ENCODE assay signal across 8 mouse cellular contexts in genomic region chr4:155601091-155601996, GRCm38 (mm10). TPM values are rescaled to one million over a fixed set of nuclear protein-coding genes. Genes with fewer than 3 reads are reported as not detected.
DNase-seq lines count a peak whose midpoint lies in the region; ATAC-seq and TF ChIP-seq lines count a peak whose summit lies in the region.

TSS of gene Slc35e2 (plus strand) at chr4:155601416.

- peak; percentile 97 for DNase-seq in gastrocnemius, postnatal 10 days
- DNase-seq in induced T-regulatory cell, adult 2 months (ENCODE audit: low read depth) = peak; percentile 97
- DNase-seq in left cerebral cortex, adult 9 months (ENCODE audit: low spot score in 2 of 2) = peak; percentile 89 to 94
- peak; percentile 94 for DNase-seq in right cerebral cortex, postnatal 14 days
- peak; percentile 91 to 95 for DNase-seq in urinary bladder, postnatal 36 days (ENCODE audit: low spot score in 2 of 2)

- no peak for TF ChIP-seq CTCF in cortical plate, adult 2 months (IDR thresholded peaks at IDR 0.05; ENCODE audit: extremely low read depth, insufficient read depth, low read length)

- ATAC-seq in activated CD4-positive, CD25-positive, alpha-beta regulatory T cell, adult 4 months = peak; percentile 75
- ATAC-seq in megakaryocyte progenitor cell, adult 5-6 weeks (replicated peaks; ENCODE audit: poor library complexity) = peak; percentile 76

- peaks cover 3% of the 10 kb centered on the region; the same call in 1 of the 2 replicates for H3K4me1 ChIP-seq in cortical plate, adult 2 months (ENCODE audit: control insufficient read depth, insufficient read depth, low read length)

- peak within 1 kb of the TSS; percentile 99 for H3K27ac ChIP-seq in cortical plate, adult 2 months (ENCODE audit: insufficient read depth, low read length)

- H3K4me3 ChIP-seq in cortical plate, adult 2 months (ENCODE audit: insufficient read depth, low read length) = peak within 1 kb of the TSS; percentile 73

- peak; percentile 97 for TF ChIP-seq POLR2A in cortical plate, adult 2 months (IDR thresholded peaks at IDR 0.05; ENCODE audit: extremely low read depth, insufficient read depth, low read length)

RNA-seq across cellular contexts. Expression of gene Slc35e2, which starts in this region (rescaled TPM):
- 1 to 10 TPM; 6.2 to 8.3 TPM for polyA plus RNA-seq in activated CD4-positive, CD25-positive, alpha-beta regulatory T cell, adult 4 months (2017; shearing (Covaris generic))
- 16.8 and 18.1 TPM in 2 replicates for polyA plus RNA-seq in cortical plate, adult 2 months (2012; rRNA removed)
- total RNA-seq in gastrocnemius, postnatal 10 days (2021) = 1 to 10 TPM; 6.5 to 8.6 TPM
- 16.8 and 20.2 TPM in 2 replicates for total RNA-seq in megakaryocyte progenitor cell, adult 5-6 weeks (2015)
- total RNA-seq in megakaryocyte progenitor cell, adult 5-6 weeks (2017) = 8.9 and 11.0 TPM in 2 replicates

Comparison
In these comparisons a context has a peak if more than half of its experiments do, and no peak if none do; other contexts are left out.
1. Peak in every context shown above with its lines: DNase-seq, ATAC-seq, H3K4me3 ChIP-seq and H3K27ac ChIP-seq.